ENCODE assay signal across 18 mouse cellular contexts in genomic region chr12:114641089-114641488, GRCm38 (mm10).
ATAC-seq lines count a peak whose summit lies in the region.
"Had no signal": no experiment of that assay in that cellular context is flagged by ENCODE, and none has a peak within 500 bp of the region (broad histone marks: within the 10 kb centered on the region; RNA-seq: fewer than 3 reads in every experiment).

No protein-coding gene starts in this region.

- H3K27ac ChIP-seq in midbrain, embryonic 13.5 days, result no peak overlapping the region
- H3K27ac ChIP-seq in hindbrain, embryonic 12.5 days, result no peak overlapping the region
- no peak overlapping the region for H3K27ac ChIP-seq in kidney, embryonic 14.5 days (ENCODE audit: low read depth, low read length)
- no peak overlapping the region for H3K27ac ChIP-seq in neural tube, embryonic 15.5 days (replicated peaks)
- H3K27ac ChIP-seq: embryonic facial prominence, embryonic 13.5 days; embryonic facial prominence, embryonic 15.5 days; forebrain, embryonic 13.5 days; forebrain, embryonic 15.5 days had no signal

- H3K4me2 ChIP-seq in midbrain, embryonic 13.5 days (replicated peaks), result no peak overlapping the region
- H3K4me2 ChIP-seq in hindbrain, embryonic 12.5 days (replicated peaks), result no peak overlapping the region
- H3K4me2 ChIP-seq in kidney, embryonic 14.5 days (replicated peaks; ENCODE audit: low read depth, low read length), result no peak overlapping the region
- no peak overlapping the region for H3K4me2 ChIP-seq in neural tube, embryonic 15.5 days
- H3K4me2 ChIP-seq: embryonic facial prominence, embryonic 13.5 days; embryonic facial prominence, embryonic 15.5 days; forebrain, embryonic 13.5 days; forebrain, embryonic 15.5 days had no signal

- no peaks in the 10 kb centered on the region for H3K4me1 ChIP-seq in midbrain, embryonic 13.5 days (replicated peaks)
- no peaks in the 10 kb centered on the region for H3K4me1 ChIP-seq in hindbrain, embryonic 12.5 days
- no peaks in the 10 kb centered on the region for H3K4me1 ChIP-seq in kidney, embryonic 14.5 days (ENCODE audit: control insufficient read depth, insufficient read depth, low read length)
- H3K4me1 ChIP-seq in neural tube, embryonic 15.5 days, result no peaks in the 10 kb centered on the region
- H3K4me1 ChIP-seq: embryonic facial prominence, embryonic 13.5 days; embryonic facial prominence, embryonic 15.5 days; forebrain, embryonic 13.5 days; forebrain, embryonic 15.5 days had no signal

- H3K27me3 ChIP-seq in midbrain, embryonic 13.5 days, result no peaks in the 10 kb centered on the region
- H3K27me3 ChIP-seq in hindbrain, embryonic 12.5 days, result no peaks in the 10 kb centered on the region
- no peaks in the 10 kb centered on the region for H3K27me3 ChIP-seq in kidney, embryonic 14.5 days (ENCODE audit: control insufficient read depth, insufficient read depth, low read length)
- H3K27me3 ChIP-seq in neural tube, embryonic 15.5 days (replicated peaks), result no peaks in the 10 kb centered on the region
- H3K27me3 ChIP-seq: CH12.LX; embryonic facial prominence, embryonic 13.5 days; embryonic facial prominence, embryonic 15.5 days; forebrain, embryonic 13.5 days; forebrain, embryonic 15.5 days; Patski had no signal

- H3K36me3 ChIP-seq in midbrain, embryonic 13.5 days, result no peaks in the 10 kb centered on the region
- H3K36me3 ChIP-seq in hindbrain, embryonic 12.5 days, result no peaks in the 10 kb centered on the region
- no peaks in the 10 kb centered on the region for H3K36me3 ChIP-seq in kidney, embryonic 14.5 days (ENCODE audit: control insufficient read depth, insufficient read depth, low read length)
- H3K36me3 ChIP-seq in neural tube, embryonic 15.5 days, result no peaks in the 10 kb centered on the region
- H3K36me3 ChIP-seq: embryonic facial prominence, embryonic 13.5 days; embryonic facial prominence, embryonic 15.5 days; forebrain, embryonic 15.5 days; G1E had no signal

- no peak overlapping the region for H3K4me3 ChIP-seq in midbrain, embryonic 13.5 days (replicated peaks)
- H3K4me3 ChIP-seq in hindbrain, embryonic 12.5 days, result no peak overlapping the region
- no peak overlapping the region for H3K4me3 ChIP-seq in kidney, embryonic 14.5 days (ENCODE audit: low read length)
- H3K4me3 ChIP-seq in neural tube, embryonic 15.5 days (replicated peaks), result no peak overlapping the region
- H3K4me3 ChIP-seq: embryonic facial prominence, embryonic 13.5 days; embryonic facial prominence, embryonic 15.5 days; erythroblast, embryonic 14.5 days; forebrain, embryonic 13.5 days; forebrain, embryonic 15.5 days had no signal

- WGBS in midbrain, embryonic 13.5 days, result 72% methylated on average over 1 of the region's 1 CpGs
- WGBS in hindbrain, embryonic 12.5 days, result 78% methylated on average over 1 of the region's 1 CpGs
- WGBS in kidney, embryonic 14.5 days, result 81% methylated on average over 1 of the region's 1 CpGs
- WGBS in neural tube, embryonic 15.5 days, result 82% methylated on average over 1 of the region's 1 CpGs

- no peak overlapping the region for H3K9ac ChIP-seq in midbrain, embryonic 13.5 days (replicated peaks)
- no peak overlapping the region for H3K9ac ChIP-seq in hindbrain, embryonic 12.5 days
- no peak overlapping the region for H3K9ac ChIP-seq in kidney, embryonic 14.5 days (ENCODE audit: low read depth, low read length)
- H3K9ac ChIP-seq in neural tube, embryonic 15.5 days (replicated peaks), result no peak overlapping the region
- H3K9ac ChIP-seq: embryonic facial prominence, embryonic 13.5 days; embryonic facial prominence, embryonic 15.5 days; forebrain, embryonic 13.5 days; forebrain, embryonic 15.5 days; forebrain, postnatal 0 days had no signal

- peaks cover 7% of the 10 kb centered on the region for H3K9me3 ChIP-seq in midbrain, embryonic 13.5 days
- peaks cover 9% of the 10 kb centered on the region; the same call in 1 of the 2 replicates for H3K9me3 ChIP-seq in hindbrain, embryonic 12.5 days (replicated peaks)
- H3K9me3 ChIP-seq in kidney, embryonic 14.5 days (ENCODE audit: control insufficient read depth, low read length), result no peaks in the 10 kb centered on the region; the same call in 1 of the 2 replicates
- H3K9me3 ChIP-seq in neural tube, embryonic 15.5 days (replicated peaks), result peaks cover 19% of the 10 kb centered on the region; the same call in 1 of the 2 replicates
- H3K9me3 ChIP-seq: G1E had no signal

- peak; percentile 95 for ATAC-seq in common myeloid progenitor, adult 5-6 weeks (replicated peaks; ENCODE audit: low read depth, poor library complexity, severe bottlenecking)
- ATAC-seq in hematopoietic stem cell, adult 5-6 weeks (replicated peaks in 1 of 2; ENCODE audit: insufficient read depth in 1 of 2, low FRiP score in 2 of 2, low TSS enrichment in 1 of 2, low read depth in 1 of 2, poor library complexity in 2 of 2, severe bottlenecking in 2 of 2), result peak; percentile 36 to 46; a peak in 3 of 4 replicates
- ATAC-seq in megakaryocyte progenitor cell, adult 5-6 weeks (replicated peaks; ENCODE audit: poor library complexity), result peak; percentile 94
- ATAC-seq in midbrain, embryonic 13.5 days, result no peak
- ATAC-seq in hindbrain, embryonic 12.5 days (ENCODE audit: low FRiP score), result no peak
- no peak for ATAC-seq in kidney, embryonic 14.5 days (ENCODE audit: low FRiP score, low TSS enrichment)
- ATAC-seq in neural tube, embryonic 15.5 days (ENCODE audit: low FRiP score), result no peak
- ATAC-seq: activated CD4-positive, CD25-positive, alpha-beta regulatory T cell, adult 4 months; CD4-positive, CD25-positive, alpha-beta regulatory T cell, adult 4 months; forebrain, embryonic 13.5 days; forebrain, embryonic 15.5 days; forebrain, postnatal 0 days; Patski had no signal

Comparison
In these comparisons a context has a peak if more than half of its experiments do, and no peak if none do; other contexts are left out.
1. ATAC-seq: peak in common myeloid progenitor, adult 5-6 weeks (single experiment), hematopoietic stem cell, adult 5-6 weeks (2 of 2) and megakaryocyte progenitor cell, adult 5-6 weeks (single experiment); none in midbrain, embryonic 13.5 days (single experiment), hindbrain, embryonic 12.5 days (single experiment), kidney, embryonic 14.5 days (single experiment) and neural tube, embryonic 15.5 days (single experiment).